Mouse (Mus musculus) neural tube, embryonic 12.5 days (tissue): ENCODE measurements around the gene P2ry14. TPM values are rescaled to one million over a fixed set of nuclear protein-coding genes. Genes with fewer than 3 reads are reported as not detected.
"Not testable (repeated sequence)": the region's sequence is repeated elsewhere in the genome, so short reads cannot be mapped to it uniquely, and the experiment has no call there.

ENCODE experiments used
- ATAC-seq: fragments of 200-750 bp; cut with Nextera tagmentation; 2 replicates; pipeline ENCODE4 v1.8.0; 2017; ENCODE audit warnings: low read depth, mild to moderate bottlenecking, moderate TSS enrichment, moderate library complexity; ENCODE audit not compliant: low FRiP score
- H3K27ac ChIP-seq: fragments of 300-500 bp; sonication (generic); 2 replicates; pipeline ENCODE4 v1.5.1; 2016
- H3K27me3 ChIP-seq: fragments of 300-500 bp; sonication (generic); replicated peaks from 2 replicates; pipeline ENCODE4 v1.6.1; 2016; ENCODE audit warnings: mild to moderate bottlenecking
- H3K36me3 ChIP-seq: fragments of 300-500 bp; sonication (generic); 2 replicates; pipeline ENCODE4 v1.6.1; 2016; ENCODE audit warnings: mild to moderate bottlenecking
- H3K4me1 ChIP-seq: fragments of 300-500 bp; sonication (generic); 2 replicates; pipeline ENCODE4 v1.6.1; 2016
- H3K4me2 ChIP-seq: fragments of 300-500 bp; sonication (generic); replicated peaks from 2 replicates; pipeline ENCODE4 v1.6.1; 2016; ENCODE audit warnings: mild to moderate bottlenecking
- H3K4me3 ChIP-seq: fragments of 300-500 bp; sonication (generic); 2 replicates; pipeline ENCODE4 v1.5.1; 2016
- H3K9ac ChIP-seq: fragments of 300-500 bp; sonication (generic); 2 replicates; pipeline ENCODE4 v1.6.1; 2016; ENCODE audit warnings: mild to moderate bottlenecking
- H3K9me3 ChIP-seq: fragments of 300-500 bp; sonication (generic); 2 replicates; pipeline ENCODE4 v1.6.1; 2016; ENCODE audit warnings: mild to moderate bottlenecking
- WGBS: fragments of 180-500 bp; shearing (Covaris S2); methylation state at CpG from one replicate; pipeline ENCODE4 v1.1.7; 2016; 5-methylcytosine and 5-hydroxymethylcytosine counted together
- polyA plus RNA-seq: library from polyadenylated mRNA; unstranded; fragments of >200 nt; fragmentation: Nextera tagmentation; extraction: Ambion mirVana; gene quantifications from 2 replicates; pipeline ENCODE4 v1.2.1, GENCODE M21; 2016

P2ry14 gene
- polyA plus RNA-seq, 1 experiment from 2014 or later, result 2.4 TPM

- WGBS, result 86% methylated on average over 4 of the region's 4 CpGs
- not testable (repeated sequence) for ATAC-seq, H3K4me2 ChIP-seq, H3K27ac ChIP-seq, H3K9me3 ChIP-seq, H3K4me3 ChIP-seq, H3K27me3 ChIP-seq, H3K4me1 ChIP-seq, H3K36me3 ChIP-seq, H3K9ac ChIP-seq
These were observed 12.5 kb downstream of the P2ry14 start for GRCm38 (mm10) chr3:59140941-59141340.

GRCm38 (mm10) chr3:59140115-59140514, 13.3 kb downstream of the P2ry14 start:
- Histone ChIP-seq H3K4me1 (no peaks in the 10 kb centered on the region), H3K4me2 (no peak overlapping the region), H3K27me3 (no peaks in the 10 kb centered on the region), H3K27ac (no peak overlapping the region), H3K36me3 (no peaks in the 10 kb centered on the region), H3K9ac (no peak overlapping the region), H3K4me3 (no peak overlapping the region), H3K9me3 (no peaks in the 10 kb centered on the region)
- WGBS, result 88% methylated on average over 2 of the region's 2 CpGs
- ATAC-seq, result no peak

- no peak for ATAC-seq
- no peak overlapping the region for H3K9ac ChIP-seq
- H3K4me2 ChIP-seq, result no peak overlapping the region
- H3K9me3 ChIP-seq, result no peaks in the 10 kb centered on the region
- H3K4me3 ChIP-seq, result no peak overlapping the region
- H3K4me1 ChIP-seq, result no peaks in the 10 kb centered on the region
- no peak overlapping the region for H3K27ac ChIP-seq
- H3K27me3 ChIP-seq, result no peaks in the 10 kb centered on the region
- no peaks in the 10 kb centered on the region for H3K36me3 ChIP-seq
These were observed 13.8 kb downstream of the P2ry14 start for GRCm38 (mm10) chr3:59139651-59140051.

- ATAC-seq, result 0 out of 2 replicates have a peak, but pooled peaks have one; percentile 44
- Histone ChIP-seq H3K9me3 (no peaks in the 10 kb centered on the region), H3K27ac (no peak overlapping the region), H3K4me2 (no peak overlapping the region), H3K4me1 (no peaks in the 10 kb centered on the region), H3K27me3 (no peaks in the 10 kb centered on the region), H3K9ac (no peak overlapping the region), H3K36me3 (no peaks in the 10 kb centered on the region), H3K4me3 (no peak overlapping the region)
- WGBS, result 67% methylated on average over 12 of the region's 12 CpGs
These were observed 14.4 kb downstream of the P2ry14 start for GRCm38 (mm10) chr3:59138946-59139468.

GRCm38 (mm10) chr3:59135911-59136653, 17.3 kb downstream of the P2ry14 start:
- H3K9me3 ChIP-seq, result no peaks in the 10 kb centered on the region
- H3K9ac ChIP-seq, result no peak overlapping the region
- no peak for ATAC-seq
- no peaks in the 10 kb centered on the region for H3K4me1 ChIP-seq
- WGBS, result 82% methylated on average over 5 of the region's 5 CpGs
- no peak overlapping the region for H3K4me2 ChIP-seq
- no peaks in the 10 kb centered on the region for H3K27me3 ChIP-seq
- H3K4me3 ChIP-seq, result no peak overlapping the region
- no peaks in the 10 kb centered on the region for H3K36me3 ChIP-seq
- H3K27ac ChIP-seq, result no peak overlapping the region

GRCm38 (mm10) chr3:59133189-59133588, 20.2 kb downstream of the P2ry14 start:
- Histone ChIP-seq H3K36me3 (no peaks in the 10 kb centered on the region), H3K9ac (no peak overlapping the region), H3K4me3 (no peak overlapping the region), H3K9me3 (no peaks in the 10 kb centered on the region), H3K27me3 (no peaks in the 10 kb centered on the region), H3K4me2 (no peak overlapping the region), H3K4me1 (no peaks in the 10 kb centered on the region), H3K27ac (no peak overlapping the region)
- WGBS, result 88% methylated on average over 5 of the region's 5 CpGs
- ATAC-seq, result no peak

- Histone ChIP-seq H3K4me1 (no peaks in the 10 kb centered on the region), H3K4me3 (no peak overlapping the region), H3K27me3 (no peaks in the 10 kb centered on the region), H3K4me2 (no peak overlapping the region), H3K27ac (no peak overlapping the region), H3K9me3 (no peaks in the 10 kb centered on the region), H3K9ac (no peak overlapping the region), H3K36me3 (no peaks in the 10 kb centered on the region)
- 90% methylated on average over 4 of the region's 4 CpGs for WGBS
- ATAC-seq, result no peak
These were observed 21.5 kb downstream of the P2ry14 start for GRCm38 (mm10) chr3:59131966-59132365.

GRCm38 (mm10) chr3:59131081-59131480, 22.3 kb downstream of the P2ry14 start:
- Histone ChIP-seq H3K4me2 (no peak overlapping the region), H3K27me3 (no peaks in the 10 kb centered on the region), H3K9ac (no peak overlapping the region), H3K4me1 (no peaks in the 10 kb centered on the region), H3K36me3 (no peaks in the 10 kb centered on the region), H3K9me3 (no peaks in the 10 kb centered on the region), H3K4me3 (no peak overlapping the region), H3K27ac (no peak overlapping the region)
- WGBS, result 81% methylated on average over 4 of the region's 4 CpGs
- no peak for ATAC-seq

GRCm38 (mm10) chr3:59130431-59130830, 23.0 kb downstream of the P2ry14 start:
- no peak for ATAC-seq
- no peak overlapping the region for H3K4me3 ChIP-seq
- H3K9me3 ChIP-seq, result no peaks in the 10 kb centered on the region
- no peak overlapping the region for H3K9ac ChIP-seq
- H3K4me1 ChIP-seq, result no peaks in the 10 kb centered on the region
- no peaks in the 10 kb centered on the region for H3K27me3 ChIP-seq
- H3K27ac ChIP-seq, result no peak overlapping the region
- H3K36me3 ChIP-seq, result no peaks in the 10 kb centered on the region
- WGBS, result 63% methylated on average over 8 of the region's 8 CpGs
- no peak overlapping the region for H3K4me2 ChIP-seq

GRCm38 (mm10) chr3:59129547-59129946, 23.9 kb downstream of the P2ry14 start:
- no peak overlapping the region for H3K4me3 ChIP-seq
- no peaks in the 10 kb centered on the region for H3K4me1 ChIP-seq
- no peak for ATAC-seq
- H3K27me3 ChIP-seq, result no peaks in the 10 kb centered on the region
- WGBS, result 83% methylated on average over 3 of the region's 3 CpGs
- no peak overlapping the region for H3K9ac ChIP-seq
- H3K4me2 ChIP-seq, result no peak overlapping the region
- no peaks in the 10 kb centered on the region for H3K36me3 ChIP-seq
- no peak overlapping the region for H3K27ac ChIP-seq
- H3K9me3 ChIP-seq, result no peaks in the 10 kb centered on the region

GRCm38 (mm10) chr3:59128681-59129080, 24.7 kb downstream of the P2ry14 start:
- 79% methylated on average over 20 of the region's 20 CpGs for WGBS
- no peak overlapping the region for H3K27ac ChIP-seq
- H3K4me3 ChIP-seq, result no peak overlapping the region
- no peaks in the 10 kb centered on the region for H3K27me3 ChIP-seq
- no peaks in the 10 kb centered on the region for H3K36me3 ChIP-seq
- no peaks in the 10 kb centered on the region for H3K4me1 ChIP-seq
- ATAC-seq, result no peak
- no peak overlapping the region for H3K4me2 ChIP-seq
- H3K9me3 ChIP-seq, result no peaks in the 10 kb centered on the region
- H3K9ac ChIP-seq, result no peak overlapping the region

GRCm38 (mm10) chr3:59125783-59126555, 27.4 kb downstream of the P2ry14 start:
- 52% methylated on average over 7 of the region's 7 CpGs for WGBS
- ATAC-seq, result no peak
- Histone ChIP-seq H3K4me3 (no peak overlapping the region), H3K9ac (no peak overlapping the region), H3K27ac (no peak overlapping the region), H3K9me3 (no peaks in the 10 kb centered on the region), H3K27me3 (no peaks in the 10 kb centered on the region), H3K4me2 (no peak overlapping the region), H3K36me3 (no peaks in the 10 kb centered on the region), H3K4me1 (no peaks in the 10 kb centered on the region)
